Mouse (Mus musculus) midbrain, embryonic 16.5 days (tissue): Measurements from ENCODE around the gene Tgfa. TPM values are rescaled to one million over a fixed set of nuclear protein-coding genes. Genes with fewer than 3 reads are reported as not detected.

Experiments used
- ATAC-seq: fragments of 200-750 bp; cut with Nextera tagmentation; 2 replicates; pipeline ENCODE4 v1.8.0; 2017; ENCODE audit warnings: moderate TSS enrichment
- H3K27ac ChIP-seq: fragments of 300-500 bp; sonication (generic); 2 replicates; pipeline ENCODE4 v1.5.1; 2014; ENCODE audit warnings: mild to moderate bottlenecking, low read length, mixed read lengths
- H3K27me3 ChIP-seq: fragments of 300-500 bp; sonication (generic); 2 replicates; pipeline ENCODE4 v1.6.1; 2014; ENCODE audit warnings: low read depth, low read length, mixed read lengths; ENCODE audit not compliant: control insufficient read depth, insufficient read depth
- H3K36me3 ChIP-seq: fragments of 300-500 bp; sonication (generic); 2 replicates; pipeline ENCODE4 v1.6.1; 2014; ENCODE audit warnings: mild to moderate bottlenecking, low read length, moderate library complexity, mixed read lengths; ENCODE audit not compliant: control insufficient read depth, insufficient read depth
- H3K4me1 ChIP-seq: fragments of 300-500 bp; sonication (generic); 2 replicates; pipeline ENCODE4 v1.6.1; 2014; ENCODE audit warnings: mild to moderate bottlenecking, low read length, mixed read lengths; ENCODE audit not compliant: control insufficient read depth, insufficient read depth
- H3K4me2 ChIP-seq: fragments of 300-500 bp; sonication (generic); 2 replicates; pipeline ENCODE4 v1.6.1; 2014; ENCODE audit warnings: mild to moderate bottlenecking, low read length, mixed read lengths
- H3K4me3 ChIP-seq: fragments of 300-500 bp; sonication (generic); 2 replicates; pipeline ENCODE4 v1.5.1; 2014; ENCODE audit warnings: low read depth, mild to moderate bottlenecking, low read length, moderate library complexity, mixed read lengths
- H3K9ac ChIP-seq: fragments of 300-500 bp; sonication (generic); 2 replicates; pipeline ENCODE4 v1.6.1; 2014; ENCODE audit warnings: low read depth, low read length, mixed read lengths
- H3K9me3 ChIP-seq: fragments of 300-500 bp; sonication (generic); replicated peaks from 2 replicates; pipeline ENCODE4 v1.6.1; 2014; ENCODE audit warnings: mild to moderate bottlenecking, low read length, mixed read lengths; ENCODE audit not compliant: control insufficient read depth, poor library complexity, severe bottlenecking
- WGBS: fragments of 180-500 bp; shearing (Covaris S2); extraction: QIAGEN DNeasy Blood & Tissue Kit; methylation state at CpG from one replicate; pipeline ENCODE4 v1.1.7; 2014; 5-methylcytosine and 5-hydroxymethylcytosine counted together
- polyA plus RNA-seq: library from polyadenylated mRNA; unstranded; fragments of >200 nt; fragmentation: Nextera tagmentation; extraction: Ambion mirVana; gene quantifications from 2 replicates; pipeline ENCODE4 v1.2.1, GENCODE M21; 2015

Gene Tgfa
- polyA plus RNA-seq, 1 experiment from 2014 or later, result 14.7 TPM

DNA sequence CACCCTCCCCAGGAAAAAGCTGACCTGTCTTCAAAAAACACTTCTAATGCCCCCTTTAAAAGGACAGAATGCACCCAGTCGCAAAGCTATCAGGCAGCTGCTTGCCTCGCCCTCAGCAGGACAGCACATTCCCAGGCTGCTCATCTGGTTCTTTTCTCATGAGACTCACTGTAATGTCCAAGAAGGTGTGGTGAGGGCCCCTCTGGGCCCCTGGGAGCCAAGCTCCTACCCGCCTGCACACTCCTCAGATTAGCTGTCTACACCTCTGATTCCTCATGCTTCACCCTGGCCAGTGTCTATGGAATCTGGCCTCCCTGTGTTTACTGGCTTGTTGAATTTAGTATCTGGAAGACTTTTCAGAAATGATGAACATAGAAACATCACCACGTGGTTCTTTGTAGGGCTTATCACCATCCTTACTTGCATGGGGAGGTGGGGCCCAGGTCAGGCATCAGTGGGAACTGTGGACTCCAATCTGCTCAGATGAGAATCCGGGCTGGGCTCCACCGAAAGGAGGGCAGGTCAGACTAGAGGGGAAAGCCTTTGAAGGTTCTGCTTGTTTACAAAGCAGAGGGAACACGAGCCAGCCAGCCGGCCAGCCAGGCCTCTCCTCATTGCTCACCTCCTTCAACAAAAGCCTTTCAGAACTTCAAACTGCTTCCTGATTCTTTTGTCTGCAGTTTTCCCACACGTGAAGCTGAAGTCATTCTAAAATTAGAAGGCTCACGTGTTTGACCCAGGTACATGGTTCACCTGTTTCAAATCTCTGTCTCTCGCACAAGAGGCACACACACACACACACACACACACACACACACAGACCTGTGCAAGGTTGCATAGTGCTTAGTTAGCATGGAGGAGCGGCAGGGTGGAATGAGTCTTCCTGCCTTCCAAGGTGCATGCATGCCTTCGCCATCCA is 38.7 kb downstream of the Tgfa start:
- no peaks in the 10 kb centered on the region; the same call in 1 of the 2 replicates for H3K4me1 ChIP-seq
- H3K9ac ChIP-seq, result no peak overlapping the region
- ATAC-seq, result 0 out of 2 replicates have a peak, but pooled peaks have one; percentile 58
- no peaks in the 10 kb centered on the region for H3K27me3 ChIP-seq
- H3K4me2 ChIP-seq, result no peak overlapping the region
- WGBS, result 41% methylated on average over 13 of the region's 13 CpGs
- H3K9me3 ChIP-seq, result no peaks in the 10 kb centered on the region
- no peaks in the 10 kb centered on the region for H3K36me3 ChIP-seq
- no peak overlapping the region for H3K4me3 ChIP-seq
- H3K27ac ChIP-seq, result no peak overlapping the region

DNA sequence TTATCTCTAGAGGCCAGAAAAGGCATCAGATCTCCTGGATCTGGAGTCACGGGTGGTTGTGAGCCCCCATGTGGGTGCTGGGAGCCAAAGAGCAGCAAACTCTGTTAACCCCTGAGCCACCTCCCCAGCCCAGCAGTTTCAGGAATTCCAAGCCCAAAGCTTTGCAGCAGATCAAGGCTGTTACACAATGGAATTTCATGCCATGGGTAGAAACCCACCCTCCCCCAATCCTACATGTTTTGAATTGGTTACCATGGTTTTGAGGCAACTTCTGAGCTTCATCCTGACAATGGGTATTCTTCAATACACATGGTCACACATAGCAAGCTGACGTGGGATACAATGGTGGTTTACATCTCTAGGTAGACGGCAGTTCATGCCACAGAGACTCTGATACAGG is 49.8 kb downstream of the Tgfa start:
- WGBS, result 15% methylated on average over 3 of the region's 3 CpGs
- Histone ChIP-seq H3K4me2 (no peak overlapping the region), H3K4me1 (no peaks in the 10 kb centered on the region), H3K36me3 (no peaks in the 10 kb centered on the region), H3K4me3 (no peak overlapping the region), H3K27me3 (no peaks in the 10 kb centered on the region), H3K27ac (no peak overlapping the region), H3K9ac (no peak overlapping the region), H3K9me3 (no peaks in the 10 kb centered on the region)
- no peak for ATAC-seq

DNA sequence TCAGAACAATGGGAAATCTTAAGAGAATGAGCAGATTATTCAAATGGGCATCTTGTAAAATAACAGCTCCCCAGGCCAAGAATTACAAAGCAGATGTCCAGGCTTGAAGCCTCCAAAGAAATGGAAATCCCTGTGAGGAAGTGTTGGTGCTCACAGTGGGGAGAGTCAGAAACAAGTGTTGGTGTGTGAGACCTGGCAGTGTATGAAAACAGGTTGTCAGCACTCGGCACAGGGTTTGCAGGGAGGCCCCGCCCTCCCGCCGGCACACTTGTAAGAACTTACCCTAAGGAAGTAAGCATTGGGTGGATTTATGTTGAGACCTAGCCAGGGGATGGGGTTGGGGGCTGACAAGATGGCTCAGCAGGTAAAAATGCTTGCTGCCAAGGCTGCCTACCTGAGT is 50.9 kb downstream of the Tgfa start:
- 44% methylated on average over 4 of the region's 4 CpGs for WGBS
- Histone ChIP-seq H3K27ac (no peak overlapping the region), H3K9ac (no peak overlapping the region), H3K9me3 (no peaks in the 10 kb centered on the region), H3K27me3 (no peaks in the 10 kb centered on the region), H3K36me3 (no peaks in the 10 kb centered on the region), H3K4me2 (no peak overlapping the region), H3K4me1 (no peaks in the 10 kb centered on the region), H3K4me3 (no peak overlapping the region)
- no peak for ATAC-seq

DNA sequence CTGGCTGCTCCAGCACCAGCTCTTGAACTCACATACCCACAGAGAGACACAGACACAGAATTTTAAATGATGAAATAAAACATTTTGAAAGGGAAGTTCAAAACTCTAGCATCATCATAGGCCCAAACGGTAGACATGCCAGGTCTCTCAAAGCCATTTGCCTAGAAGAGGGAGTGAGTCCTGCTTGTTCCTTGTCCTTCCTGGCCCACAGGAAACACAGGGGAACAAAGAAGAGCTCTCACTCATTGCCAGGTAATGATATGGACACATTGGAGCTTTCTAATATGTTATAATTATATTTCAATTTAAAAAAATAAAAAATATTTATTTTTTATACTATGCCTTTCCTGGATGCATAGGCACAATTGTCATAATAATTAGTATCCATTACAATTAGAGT is 53.5 kb downstream of the Tgfa start:
- WGBS, result 71% methylated on average over 1 of the region's 1 CpGs
- Histone ChIP-seq H3K4me3 (no peak overlapping the region), H3K27ac (no peak overlapping the region), H3K9me3 (no peaks in the 10 kb centered on the region), H3K27me3 (no peaks in the 10 kb centered on the region), H3K9ac (no peak overlapping the region), H3K36me3 (no peaks in the 10 kb centered on the region), H3K4me2 (no peak overlapping the region), H3K4me1 (no peaks in the 10 kb centered on the region)
- no peak for ATAC-seq

DNA sequence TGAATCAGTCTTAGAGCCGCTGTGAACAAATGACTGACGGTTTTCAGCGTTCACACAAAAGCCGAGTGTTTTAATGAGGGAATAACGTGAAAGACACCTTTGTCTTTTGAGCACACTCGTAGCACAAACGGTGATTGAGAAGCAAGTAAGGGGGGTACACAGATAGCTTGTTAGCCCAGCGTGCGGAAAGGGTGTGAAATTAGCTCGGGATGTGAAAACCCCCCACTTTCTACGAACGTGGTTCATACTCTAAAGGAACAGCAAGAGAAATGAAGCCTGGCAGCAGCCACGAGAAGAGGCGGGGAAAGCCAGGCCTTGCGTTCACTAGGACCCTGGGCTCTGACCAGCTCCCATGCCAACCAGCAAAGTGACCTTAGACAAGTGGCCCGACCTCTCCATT is 54.0 kb downstream of the Tgfa start:
- no peak overlapping the region for H3K9ac ChIP-seq
- no peaks in the 10 kb centered on the region for H3K4me1 ChIP-seq
- no peak overlapping the region for H3K4me2 ChIP-seq
- H3K27ac ChIP-seq, result no peak overlapping the region; the same call in 1 of the 2 replicates
- no peak overlapping the region for H3K4me3 ChIP-seq
- 0 out of 2 replicates have a peak, but pooled peaks have one; percentile 45 for ATAC-seq
- WGBS, result 24% methylated on average over 16 of the region's 16 CpGs
- no peaks in the 10 kb centered on the region for H3K9me3 ChIP-seq
- no peaks in the 10 kb centered on the region for H3K36me3 ChIP-seq
- H3K27me3 ChIP-seq, result no peaks in the 10 kb centered on the region

DNA sequence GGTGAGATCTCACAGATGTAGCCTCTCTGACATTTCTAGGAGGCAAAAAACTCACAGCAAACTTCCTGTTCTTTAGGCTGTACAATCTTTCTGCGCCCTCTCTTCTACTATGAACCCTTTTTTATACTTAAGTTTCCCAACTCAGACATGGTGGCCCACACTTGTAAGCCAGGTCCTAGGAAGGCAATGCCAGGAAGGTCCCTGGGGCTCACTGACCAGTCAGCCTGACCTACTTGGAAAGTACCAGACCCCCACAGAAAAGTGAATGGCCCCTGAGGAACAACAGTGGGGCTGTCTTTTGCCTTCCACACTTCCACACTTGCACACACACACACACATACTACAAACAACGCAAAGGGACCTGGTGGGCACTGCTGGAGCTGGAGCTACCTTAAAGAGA is 55.2 kb downstream of the Tgfa start:
- no peaks in the 10 kb centered on the region for H3K36me3 ChIP-seq
- no peak overlapping the region for H3K9ac ChIP-seq
- no peak overlapping the region for H3K4me3 ChIP-seq
- ATAC-seq, result no peak
- no peak overlapping the region for H3K4me2 ChIP-seq
- 94% methylated on average over 2 of the region's 2 CpGs for WGBS
- H3K9me3 ChIP-seq, result 0 out of 2 replicates have a peak, but pooled peaks cover 2% of the 10 kb centered on the region
- H3K27ac ChIP-seq, result no peak overlapping the region
- H3K4me1 ChIP-seq, result no peaks in the 10 kb centered on the region
- no peaks in the 10 kb centered on the region for H3K27me3 ChIP-seq

DNA sequence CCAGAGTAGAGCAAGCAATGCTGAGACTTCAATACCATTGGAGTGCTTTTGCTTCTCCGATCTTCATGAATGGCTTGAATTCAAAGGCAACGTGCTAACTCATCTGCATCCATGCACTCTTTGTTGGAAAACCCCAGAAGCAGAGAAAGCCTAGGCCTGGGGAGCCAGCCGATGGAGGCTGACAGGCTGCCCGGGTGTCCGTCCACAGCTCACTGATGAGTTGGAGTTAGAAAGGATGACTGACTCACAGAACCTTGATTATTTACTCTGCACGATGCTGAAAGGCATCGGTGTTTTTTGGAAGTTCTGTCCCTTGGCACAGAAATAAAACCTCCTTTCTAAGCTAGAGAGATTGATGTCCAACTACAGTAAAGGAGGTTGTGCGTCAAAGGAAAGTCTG is 55.8 kb downstream of the Tgfa start:
- H3K9ac ChIP-seq, result no peak overlapping the region
- H3K9me3 ChIP-seq, result 0 out of 2 replicates have a peak, but pooled peaks cover 2% of the 10 kb centered on the region
- 71% methylated on average over 8 of the region's 8 CpGs for WGBS
- H3K27me3 ChIP-seq, result no peaks in the 10 kb centered on the region
- H3K4me2 ChIP-seq, result no peak overlapping the region
- no peaks in the 10 kb centered on the region for H3K4me1 ChIP-seq
- H3K4me3 ChIP-seq, result no peak overlapping the region
- H3K27ac ChIP-seq, result no peak overlapping the region
- no peaks in the 10 kb centered on the region for H3K36me3 ChIP-seq
- no peak for ATAC-seq

DNA sequence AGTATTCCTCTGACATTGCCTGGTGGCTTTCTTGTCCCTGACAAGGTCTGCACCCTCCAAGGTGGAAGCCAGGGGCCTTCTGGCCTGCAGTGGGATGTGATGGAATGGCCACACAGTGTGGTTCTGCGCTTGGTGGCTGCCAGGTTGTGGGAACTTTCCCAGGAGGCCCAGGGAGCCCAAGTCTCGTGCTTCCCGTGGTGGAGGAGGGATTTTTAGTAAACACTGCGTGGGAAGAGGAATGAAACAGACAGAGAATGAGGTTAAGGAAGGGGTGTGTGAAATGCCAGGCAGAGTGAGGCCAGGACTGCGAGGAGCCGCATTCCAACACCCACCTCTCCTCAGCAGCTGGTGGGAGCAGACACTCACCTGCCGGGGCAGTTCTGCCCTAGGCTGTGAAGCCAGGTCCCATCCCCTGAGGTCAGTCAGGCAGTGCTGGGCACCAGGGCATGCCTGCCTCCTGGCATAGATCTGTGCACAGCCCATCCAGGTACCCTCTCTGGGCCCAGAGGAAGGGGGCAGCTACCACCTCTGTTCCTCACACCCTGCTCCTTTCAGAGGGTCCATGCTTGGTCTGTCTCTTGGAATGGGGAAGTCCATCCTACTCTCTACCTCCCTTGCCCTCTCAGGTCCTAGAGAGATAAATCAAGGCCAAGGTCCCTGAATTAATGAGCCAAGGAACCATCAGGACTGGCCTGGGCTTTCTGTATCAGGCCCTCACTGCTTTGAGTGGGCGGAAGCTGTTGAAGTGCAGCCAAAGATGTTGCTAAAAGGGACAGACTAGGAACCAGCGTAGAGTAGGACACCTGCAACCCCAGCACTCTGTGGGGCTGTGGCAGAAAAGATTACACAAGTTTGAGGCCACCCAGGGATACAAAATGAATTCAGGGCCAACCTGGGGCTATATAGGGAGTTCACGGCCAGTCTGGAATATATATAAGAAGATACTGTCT is 57.4 kb downstream of the Tgfa start:
- Histone ChIP-seq H3K27ac (no peak overlapping the region), H3K9ac (no peak overlapping the region), H3K4me2 (no peak overlapping the region), H3K4me3 (no peak overlapping the region), H3K36me3 (no peaks in the 10 kb centered on the region), H3K27me3 (no peaks in the 10 kb centered on the region), H3K4me1 (no peaks in the 10 kb centered on the region), H3K9me3 (0 out of 2 replicates have a peak, but pooled peaks cover 2% of the 10 kb centered on the region)
- ATAC-seq, result no peak
- 83% methylated on average over 10 of the region's 10 CpGs for WGBS
